Mouse (Mus musculus): ENCODE measurements around the gene Gjb1.

GRCm38 (mm10) chrX:101429142-101429949 lies 53.2 kb downstream of the Gjb1 start, which contains the start of gene Nono:
- TF ChIP-seq CTCF (IDR thresholded peaks at IDR 0.05; ENCODE audit: control insufficient read depth, insufficient read depth, insufficient replicate concordance, low read depth, low read length) (no peak), POLR2A (IDR thresholded peaks at IDR 0.05; ENCODE audit: control insufficient read depth, low read depth, low read length) (no peak; the same call in 1 of the 2 replicates)

All from testis, adult 2 months (tissue).